Mouse (Mus musculus): ENCODE measurements at regions not wholly inside any gene's neighbourhood (a gene's known extent, or its start where the extent isn't known, plus 50 kb on each side); places are given as distances from the start of the nearest gene placed in this dataset.

GRCm38 (mm10) chr9:84281610-84282009 is 356.7 kb downstream of the Bckdhb start:
- intact Hi-C loops (cut with DNase I; ENCODE audit: low total_unique reads), result no loop called here
- no peak for DNase-seq

- intact Hi-C loops (cut with DNase I; ENCODE audit: low total_unique reads), result no loop called here
- DNase-seq, result no peak
Measured at GRCm38 (mm10) chr9:84283296-84283695, 358.4 kb downstream of the Bckdhb start.

- DNase-seq, result no peak
- intact Hi-C loops (cut with DNase I; ENCODE audit: low total_unique reads), result no loop called here
Measured at GRCm38 (mm10) chr9:84285604-84286003, 360.7 kb downstream of the Bckdhb start.

GRCm38 (mm10) chr9:84295891-84296290 is 370.9 kb downstream of the Bckdhb start:
- no peak for DNase-seq
- intact Hi-C loops (cut with DNase I; ENCODE audit: low total_unique reads), result no loop called here

DNA sequence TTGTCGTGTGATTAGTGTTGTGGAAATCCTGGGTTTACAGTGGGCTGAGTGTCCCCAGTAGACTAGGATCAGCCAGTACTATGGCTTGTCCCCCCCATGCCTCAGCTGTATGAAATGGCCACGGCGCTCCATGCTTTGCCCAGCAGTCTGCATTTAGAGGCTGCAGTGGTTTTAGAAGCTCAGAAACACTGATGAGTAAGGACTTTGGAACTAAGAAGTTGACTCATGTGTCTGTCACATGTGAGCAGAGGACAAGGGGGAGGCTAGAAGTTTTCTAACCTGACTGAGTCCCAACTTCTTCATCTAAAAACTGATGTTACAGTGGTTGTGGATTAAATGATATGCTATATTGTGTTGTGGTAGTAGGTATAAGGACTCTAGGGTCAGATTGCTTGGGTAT is 371.5 kb downstream of the Bckdhb start:
- no peak for DNase-seq
- intact Hi-C loops (cut with DNase I; ENCODE audit: low total_unique reads), result no loop called here

- intact Hi-C loops (cut with DNase I; ENCODE audit: low total_unique reads), result no loop called here
- DNase-seq, result no peak
Measured at GRCm38 (mm10) chr9:84304398-84304797, 379.5 kb downstream of the Bckdhb start.

DNA sequence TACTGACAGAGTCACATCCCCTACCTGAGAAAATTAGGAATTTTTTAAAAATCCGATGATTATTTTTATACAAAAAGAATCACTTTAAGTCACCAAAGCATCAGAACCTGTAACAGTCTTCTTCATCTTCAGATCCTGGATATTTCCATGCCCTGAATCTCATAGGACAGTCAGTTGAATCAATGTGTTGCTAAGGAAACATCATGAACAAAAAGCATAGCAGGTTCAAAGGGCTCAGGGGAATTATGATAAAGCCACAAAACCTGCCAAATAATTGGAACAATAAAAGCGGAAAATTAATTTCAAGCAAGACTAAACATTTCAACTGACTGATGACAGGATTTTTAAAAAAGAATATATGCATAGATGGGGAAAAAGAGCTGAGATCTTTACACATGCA is 393.9 kb downstream of the Bckdhb start:
- no peak for DNase-seq
- intact Hi-C loops (cut with DNase I; ENCODE audit: low total_unique reads), result no loop called here

DNA sequence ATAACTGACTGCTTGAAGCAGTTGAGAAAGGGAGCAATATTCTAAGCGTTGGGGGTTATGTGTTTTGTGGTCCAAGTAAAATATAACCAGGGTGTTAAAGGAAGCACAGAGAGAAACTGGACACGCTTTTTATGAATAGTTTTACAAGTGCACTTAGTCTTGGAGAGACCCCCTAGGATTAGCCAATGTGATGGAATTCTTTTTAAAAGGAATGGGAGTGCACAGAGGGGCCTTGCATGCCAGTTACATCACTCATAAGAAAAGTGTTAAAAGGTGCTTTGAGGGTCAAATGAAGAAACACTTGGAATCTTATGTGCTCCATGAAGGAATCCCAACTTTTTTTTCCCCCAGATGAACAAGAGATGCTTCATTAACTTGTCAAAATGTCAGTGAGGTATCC is 394.4 kb downstream of the Bckdhb start:
- intact Hi-C loops (cut with DNase I; ENCODE audit: low total_unique reads), result no loop called here
- DNase-seq, result no peak

DNA sequence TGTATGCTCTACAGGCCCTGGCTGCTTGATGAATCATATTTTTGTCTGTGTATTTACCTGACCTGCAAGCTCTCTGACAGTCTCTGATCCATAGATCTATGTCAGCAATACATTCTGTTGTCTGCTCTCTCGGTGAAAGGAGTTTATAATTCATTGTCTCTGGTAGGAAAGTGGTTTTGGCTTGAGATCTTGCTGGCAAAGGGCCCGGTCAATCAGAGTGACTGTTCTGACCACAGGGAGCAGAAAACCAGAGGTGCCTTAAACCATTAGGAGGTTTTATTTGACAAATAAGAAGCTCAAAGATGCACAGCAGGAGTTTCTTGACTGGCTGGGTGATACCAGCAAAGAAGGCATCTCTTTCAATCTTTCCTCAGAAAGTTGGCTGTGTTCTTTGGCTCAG is 398.2 kb downstream of the Bckdhb start:
- no peak for DNase-seq
- intact Hi-C loops (cut with DNase I; ENCODE audit: low total_unique reads), result no loop called here

- no peak for DNase-seq
- intact Hi-C loops (cut with DNase I; ENCODE audit: low total_unique reads), result no loop called here
Measured at GRCm38 (mm10) chr9:84331083-84331602, 406.2 kb downstream of the Bckdhb start.

DNA sequence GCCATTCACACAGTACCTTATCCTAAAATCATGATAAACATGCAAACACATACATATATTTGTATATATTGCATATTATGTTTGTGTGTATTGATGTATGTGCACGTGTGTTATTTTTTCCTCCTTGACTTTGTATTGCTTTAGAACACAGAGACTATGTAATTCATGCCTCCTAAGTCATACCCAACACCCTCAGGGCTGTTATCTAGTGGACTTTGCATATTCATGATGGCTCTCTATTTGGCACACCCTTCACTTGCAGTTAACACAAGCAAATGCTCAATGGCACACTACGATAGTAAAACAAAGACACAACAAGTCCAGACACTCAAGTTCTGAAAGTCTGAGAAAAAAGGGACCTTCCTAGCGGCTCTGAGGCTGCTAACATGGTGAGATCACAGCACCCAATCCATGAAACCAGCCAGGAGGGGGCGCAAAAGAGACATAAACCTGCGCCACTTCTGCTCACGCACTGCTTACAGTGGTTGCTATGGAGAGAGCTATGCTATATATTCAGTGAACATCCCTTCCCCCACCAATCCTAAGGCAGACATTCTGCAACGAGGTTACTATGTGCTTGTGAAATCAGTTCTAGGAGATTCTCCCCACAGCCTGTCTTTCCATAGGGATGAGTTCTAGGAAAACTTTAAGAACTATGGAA is 418.6 kb downstream of the Bckdhb start:
- DNase-seq, result peak; percentile 50
- intact Hi-C loops (cut with DNase I; ENCODE audit: low total_unique reads), result loop anchor here (5.0 kb wide), 1 partner anchor 984 kb away; the partner anchor contains the start of gene Tent5a

GRCm38 (mm10) chr9:84350223-84350622 is 425.3 kb downstream of the Bckdhb start:
- intact Hi-C loops (cut with DNase I; ENCODE audit: low total_unique reads), result no loop called here
- no peak for DNase-seq

DNA sequence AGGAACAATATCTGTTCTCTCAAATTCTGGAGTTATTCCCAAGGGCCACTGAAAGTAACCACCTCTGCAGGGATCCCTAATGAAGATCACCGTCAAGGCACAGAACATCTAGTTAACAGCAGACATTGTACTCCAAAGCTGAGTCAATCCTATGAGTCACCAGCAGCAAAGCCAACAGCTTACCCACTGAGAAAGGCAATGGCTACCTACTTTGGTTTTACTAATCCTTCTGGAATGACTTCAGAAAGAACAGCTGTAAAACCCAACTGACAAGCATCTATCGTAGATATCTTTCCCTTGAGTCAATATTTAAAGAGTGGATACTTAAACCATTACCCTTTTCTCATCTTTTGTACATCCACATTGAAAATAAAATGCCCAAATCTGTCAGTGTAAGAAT is 429.5 kb downstream of the Bckdhb start:
- intact Hi-C loops (cut with DNase I; ENCODE audit: low total_unique reads), result no loop called here
- no peak for DNase-seq

DNA sequence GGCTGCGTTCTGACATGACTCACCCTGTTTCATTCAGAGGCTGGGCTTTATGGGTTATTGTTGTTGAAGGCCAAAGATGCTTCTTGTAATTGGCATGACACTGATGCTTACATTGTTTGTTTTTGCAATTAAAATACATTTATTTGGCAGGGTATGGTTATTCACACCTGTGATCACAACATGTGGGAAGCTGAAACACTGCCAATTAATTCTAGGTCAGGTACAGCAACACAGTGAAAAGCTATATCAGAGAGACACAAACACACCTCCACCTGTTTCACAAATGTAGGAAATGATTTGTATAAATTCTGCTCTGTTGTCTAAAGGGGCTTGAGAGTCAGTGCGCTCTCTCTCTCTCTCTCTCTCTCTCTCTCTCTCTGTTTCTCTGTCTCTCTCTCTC is 431.2 kb downstream of the Bckdhb start:
- DNase-seq, result no peak
- intact Hi-C loops (cut with DNase I; ENCODE audit: low total_unique reads), result no loop called here

DNA sequence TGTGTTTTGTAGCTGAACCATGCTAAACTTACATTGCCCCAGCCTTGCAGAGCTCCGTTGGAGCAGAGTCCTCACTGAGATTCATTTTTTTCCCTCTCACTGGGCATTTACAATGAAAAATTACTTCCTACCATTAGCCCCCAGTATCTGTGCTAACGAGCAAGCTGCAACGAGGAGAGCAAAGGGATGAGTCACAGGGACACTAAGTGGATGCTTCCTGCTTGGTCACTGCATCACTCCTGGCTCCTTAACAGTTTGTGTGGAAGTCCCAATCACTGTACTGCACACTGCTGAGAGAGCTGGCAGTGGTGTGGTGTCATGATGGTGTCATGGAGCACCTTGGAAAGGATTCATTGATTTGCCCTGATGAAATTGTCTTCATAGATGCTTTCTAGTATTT is 434.9 kb downstream of the Bckdhb start:
- intact Hi-C loops (cut with DNase I; ENCODE audit: low total_unique reads), result no loop called here
- DNase-seq, result no peak

DNA sequence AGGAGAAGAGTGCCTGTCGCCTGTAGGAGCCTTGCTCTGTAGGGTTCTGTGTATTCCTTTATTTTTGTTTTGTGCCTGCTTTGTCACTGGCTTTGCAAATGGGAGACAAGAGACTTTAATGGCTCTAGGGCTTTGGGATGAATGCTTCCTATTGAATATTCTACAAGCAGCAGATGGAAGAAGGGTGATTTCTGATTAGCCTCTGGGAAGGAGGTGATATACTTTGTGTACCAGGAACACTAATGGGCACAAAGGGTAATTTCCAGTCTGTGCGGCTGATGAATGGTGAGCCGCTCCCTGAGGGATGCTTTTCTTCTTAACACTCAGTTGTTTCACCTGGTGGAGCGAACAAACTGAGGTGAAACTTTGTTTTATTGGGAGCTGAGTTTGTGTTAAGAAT is 435.5 kb downstream of the Bckdhb start:
- intact Hi-C loops (cut with DNase I; ENCODE audit: low total_unique reads), result no loop called here

GRCm38 (mm10) chr9:84363478-84363877 is 438.5 kb downstream of the Bckdhb start:
- intact Hi-C loops (cut with DNase I; ENCODE audit: low total_unique reads), result no loop called here
- no peak for DNase-seq

More for the DNA sequence above, 435.5 kb downstream of the Bckdhb start:
- no peak for DNase-seq

DNA sequence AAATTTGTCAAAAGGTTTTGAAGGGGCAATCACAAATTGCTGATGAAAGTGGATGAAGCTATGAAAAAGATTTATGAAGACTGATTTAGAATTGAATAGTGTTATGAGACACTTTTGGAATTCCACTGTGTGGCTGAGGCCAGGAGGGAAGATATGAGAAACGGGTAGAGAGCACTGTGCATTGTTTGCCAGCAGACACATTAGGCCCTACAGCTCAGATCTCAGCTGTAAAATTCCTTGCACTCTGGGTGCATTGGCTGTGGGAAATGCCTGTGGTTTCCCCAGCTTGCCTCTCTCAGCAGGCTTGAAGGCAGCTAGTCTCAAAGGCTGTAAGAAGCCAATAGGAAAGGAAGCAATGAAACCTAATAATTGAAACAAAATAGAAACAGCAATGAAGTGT is 444.3 kb downstream of the Bckdhb start:
- no peak for DNase-seq
- intact Hi-C loops (cut with DNase I; ENCODE audit: low total_unique reads), result no loop called here

GRCm38 (mm10) chr9:84370260-84370659 is 445.3 kb downstream of the Bckdhb start:
- intact Hi-C loops (cut with DNase I; ENCODE audit: low total_unique reads), result no loop called here
- no peak for DNase-seq

GRCm38 (mm10) chr9:84375746-84376145 is 450.8 kb downstream of the Bckdhb start:
- no peak for DNase-seq
- intact Hi-C loops (cut with DNase I; ENCODE audit: low total_unique reads), result no loop called here

GRCm38 (mm10) chr9:84376621-84377020 is 451.7 kb downstream of the Bckdhb start:
- intact Hi-C loops (cut with DNase I; ENCODE audit: low total_unique reads), result no loop called here
- no peak for DNase-seq

DNA sequence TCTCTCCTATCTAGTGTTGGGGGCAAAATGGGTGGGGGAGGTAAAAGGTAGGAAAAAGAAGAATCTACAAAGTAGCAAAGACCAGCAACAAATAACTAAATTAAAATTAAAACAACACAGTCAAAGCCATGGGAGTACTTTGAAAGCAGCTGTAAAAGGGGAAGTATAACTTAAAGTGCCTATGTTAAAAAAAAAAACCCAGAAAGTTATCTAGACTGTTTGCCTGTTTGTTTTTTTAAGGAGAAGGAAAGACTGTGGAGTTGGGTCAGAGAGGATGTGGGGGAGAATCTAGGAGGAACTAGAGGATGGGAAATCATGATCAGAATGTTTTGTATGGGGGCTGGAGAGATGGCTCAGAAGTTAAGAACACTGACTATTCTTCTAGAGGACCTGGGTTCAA is 457.0 kb downstream of the Bckdhb start:
- DNase-seq, result no peak
- intact Hi-C loops (cut with DNase I; ENCODE audit: low total_unique reads), result no loop called here
